Mouse (Mus musculus) forebrain, postnatal 0 days (tissue): Measurements from ENCODE around the gene Timd4. TPM values are rescaled to one million over a fixed set of nuclear protein-coding genes. Genes with fewer than 3 reads are reported as not detected.

Experiments
- ATAC-seq: fragments of 200-750 bp; cut with Nextera tagmentation; 2 replicates; pipeline ENCODE4 v1.8.0; 2017; ENCODE audit warnings: mild to moderate bottlenecking, moderate library complexity
- DNase-seq: peaks from one replicate; pipeline ENCODE4 v3.0.0-alpha.2; 2015
- H3K27ac ChIP-seq: fragments of 300-500 bp; sonication (generic); 2 replicates; pipeline ENCODE4 v1.5.1; 2014; ENCODE audit warnings: low read depth, mild to moderate bottlenecking, antibody characterized with exemption, low read length, moderate library complexity, mixed read lengths
- H3K27me3 ChIP-seq: fragments of 300-500 bp; sonication (generic); 2 replicates; pipeline ENCODE4 v1.6.1; 2014; ENCODE audit warnings: mild to moderate bottlenecking, low read length, mixed read lengths; ENCODE audit not compliant: insufficient read depth
- H3K36me3 ChIP-seq: fragments of 300-500 bp; sonication (generic); 2 replicates; pipeline ENCODE4 v1.6.1; 2014; ENCODE audit warnings: mild to moderate bottlenecking, moderate library complexity; ENCODE audit not compliant: insufficient read depth
- H3K4me1 ChIP-seq: fragments of 300-500 bp; sonication (generic); 2 replicates; pipeline ENCODE4 v1.6.1; 2014; ENCODE audit warnings: antibody characterized with exemption; ENCODE audit not compliant: insufficient read depth
- H3K4me2 ChIP-seq: fragments of 300-500 bp; sonication (generic); 2 replicates; pipeline ENCODE4 v1.6.1; 2014; ENCODE audit warnings: low read depth, mild to moderate bottlenecking, moderate library complexity
- H3K4me3 ChIP-seq: fragments of 300-500 bp; sonication (generic); 2 replicates; pipeline ENCODE4 v1.5.1; 2014; ENCODE audit warnings: low read depth, low read length, mixed read lengths
- H3K9ac ChIP-seq: fragments of 300-500 bp; sonication (generic); 2 replicates; pipeline ENCODE4 v1.6.1; 2014; ENCODE audit warnings: mild to moderate bottlenecking
- H3K9me3 ChIP-seq: fragments of 300-500 bp; sonication (generic); 2 replicates; pipeline ENCODE4 v1.6.1; 2016; ENCODE audit warnings: low read length
- CTCF ChIP-seq: sonication (generic); IDR thresholded peaks from 2 replicates; pipeline ENCODE4 v1.5.1; 2016; ENCODE audit warnings: antibody characterized with exemption, control low read depth, low read depth
- WGBS: fragments of 180-500 bp; shearing (Covaris S2); extraction: QIAGEN DNeasy Blood & Tissue Kit; methylation state at CpG from one replicate; pipeline ENCODE4 v1.1.7; 2014; 5-methylcytosine and 5-hydroxymethylcytosine counted together
- polyA plus RNA-seq: library from polyadenylated mRNA; unstranded; fragments of >200 nt; fragmentation: Nextera tagmentation; extraction: Ambion mirVana; gene quantifications from 2 replicates; pipeline ENCODE4 v1.2.1, GENCODE M21; 2015
- total RNA-seq: library from RNA; depleted of rRNA; stranded (reverse); fragments of >200 nt; gene quantifications from 2 replicates; pipeline ENCODE4 v1.2.3, GENCODE M21; 2014; rRNA removed

Timd4 gene
- 0.08 and 0.24 TPM in 2 replicates for total RNA-seq
- not detected in 2 replicates for polyA plus RNA-seq

DNA sequence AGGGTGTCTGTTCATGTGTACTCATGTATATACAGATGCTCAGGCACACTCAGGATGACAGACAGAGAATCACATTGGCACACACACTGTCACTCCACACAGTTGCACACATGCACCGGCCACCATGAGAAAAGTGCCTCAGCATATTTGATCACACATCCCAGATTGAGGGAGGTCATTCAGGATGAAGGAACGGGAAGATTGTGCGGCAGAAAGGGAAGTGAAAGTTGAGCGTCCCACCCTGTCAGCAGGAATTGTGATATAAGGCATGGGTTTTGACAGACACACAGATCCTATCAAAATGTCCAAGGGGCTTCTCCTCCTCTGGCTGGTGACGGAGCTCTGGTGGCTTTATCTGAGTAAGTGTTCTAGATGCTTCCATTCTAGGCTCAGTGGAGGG is at the start of gene Timd4:
Timd4 (plus strand) TSS at position 290 of the 400 bp plus-strand sequence.
- no peaks in the 10 kb centered on the region for H3K9me3 ChIP-seq
- no peak within 1 kb of the TSS for H3K9ac ChIP-seq
- no peak within 1 kb of the TSS for H3K4me3 ChIP-seq
- no peaks in the 10 kb centered on the region for H3K27me3 ChIP-seq
- H3K4me2 ChIP-seq: no peak within 1 kb of the TSS
- WGBS: 93% methylated on average over 5 of the region's 5 CpGs
- TF ChIP-seq CTCF: no peak
- no peak for DNase-seq
- no peak for ATAC-seq
- H3K4me1 ChIP-seq: no peaks in the 10 kb centered on the region
- no peaks in the 10 kb centered on the region for H3K36me3 ChIP-seq
- no peak within 1 kb of the TSS for H3K27ac ChIP-seq

DNA sequence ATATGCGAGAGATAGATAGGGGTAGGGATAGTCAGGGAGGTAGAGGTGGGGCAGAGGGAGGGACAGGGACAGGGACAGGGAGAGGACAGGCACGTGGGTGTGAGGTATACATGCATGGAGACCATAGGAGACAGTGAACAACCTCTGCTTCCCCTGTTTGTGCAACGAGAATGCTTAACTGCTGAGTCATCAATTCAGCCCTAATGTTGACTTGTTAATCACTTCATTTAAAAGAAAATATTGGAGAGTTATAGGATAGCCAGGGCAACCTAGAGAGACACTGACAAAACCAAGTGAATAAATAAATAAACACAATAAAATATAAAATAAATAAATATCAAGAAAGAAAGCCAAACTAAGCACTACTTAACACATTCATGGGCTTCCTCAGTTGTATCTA is 33.7 kb upstream of the Timd4 start:
- no peaks in the 10 kb centered on the region for H3K9me3 ChIP-seq
- no peaks in the 10 kb centered on the region for H3K27me3 ChIP-seq
- ATAC-seq (no peak), DNase-seq (no peak)
- no peak overlapping the region for H3K4me3 ChIP-seq
- no peaks in the 10 kb centered on the region for H3K36me3 ChIP-seq
- TF ChIP-seq CTCF: no peak
- no peak overlapping the region for H3K4me2 ChIP-seq
- H3K4me1 ChIP-seq: no peaks in the 10 kb centered on the region
- H3K9ac ChIP-seq: no peak overlapping the region
- H3K27ac ChIP-seq: no peak overlapping the region
- 70% methylated on average over 3 of the region's 3 CpGs for WGBS

- Histone ChIP-seq H3K9ac (no peak overlapping the region), H3K27ac (no peak overlapping the region), H3K4me3 (no peak overlapping the region), H3K4me1 (no peaks in the 10 kb centered on the region), H3K27me3 (no peaks in the 10 kb centered on the region), H3K9me3 (no peaks in the 10 kb centered on the region), H3K36me3 (no peaks in the 10 kb centered on the region), H3K4me2 (no peak overlapping the region)
- DNase-seq (no peak), ATAC-seq (no peak)
- no peak for TF ChIP-seq CTCF
- WGBS: 88% methylated on average over 2 of the region's 2 CpGs
Observed at GRCm38 (mm10) chr11:46779811-46780210, 30.8 kb upstream of the Timd4 start.

DNA sequence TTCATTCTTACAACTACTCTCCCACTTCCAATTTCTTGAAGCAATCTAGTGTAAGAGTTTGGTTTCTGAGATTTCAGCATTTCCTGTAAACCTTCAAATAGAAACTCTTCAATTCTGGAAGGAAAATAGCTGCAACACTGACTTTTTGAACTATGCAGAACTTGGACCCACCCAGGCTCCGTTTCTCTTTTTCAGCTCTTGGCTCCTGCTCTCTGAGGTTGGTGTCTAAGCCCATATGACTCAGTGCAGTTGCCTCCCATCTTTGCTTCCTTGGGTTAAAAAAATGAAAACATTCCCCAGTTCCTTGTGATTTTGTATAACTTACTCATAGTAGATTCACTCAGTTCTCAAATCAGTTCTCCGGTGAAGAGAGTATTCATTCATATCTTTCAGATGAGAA is 6.2 kb upstream of the Timd4 start:
- Histone ChIP-seq H3K4me3 (no peak overlapping the region), H3K9ac (no peak overlapping the region), H3K27ac (no peak overlapping the region), H3K27me3 (no peaks in the 10 kb centered on the region), H3K4me1 (no peaks in the 10 kb centered on the region), H3K4me2 (no peak overlapping the region), H3K36me3 (no peaks in the 10 kb centered on the region), H3K9me3 (no peaks in the 10 kb centered on the region)
- 91% methylated on average over 2 of the region's 2 CpGs for WGBS
- no peak for TF ChIP-seq CTCF
- ATAC-seq (no peak), DNase-seq (no peak)

DNA sequence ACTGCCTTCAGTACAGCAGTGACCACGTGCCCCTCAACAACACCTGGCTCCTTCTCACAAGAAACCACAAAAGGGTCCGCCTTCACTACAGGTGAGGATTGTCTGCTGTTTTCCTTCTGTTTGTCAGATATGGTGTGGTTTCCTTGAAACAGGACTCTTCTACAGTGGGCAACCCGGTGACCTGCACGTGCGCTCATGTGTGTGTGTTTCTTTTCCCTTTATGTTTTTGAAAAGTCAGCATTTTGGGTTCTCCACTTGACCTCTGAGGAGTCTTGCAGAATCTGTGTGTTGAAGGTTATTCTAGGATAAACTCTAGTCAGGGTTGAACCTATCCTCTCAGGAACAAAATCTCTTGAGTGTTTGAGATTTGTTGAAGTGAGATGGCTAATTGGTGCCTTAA is 7.1 kb downstream of the Timd4 start:
- no peak for TF ChIP-seq CTCF
- Histone ChIP-seq H3K4me2 (no peak overlapping the region), H3K36me3 (no peaks in the 10 kb centered on the region), H3K4me3 (no peak overlapping the region), H3K27me3 (no peaks in the 10 kb centered on the region), H3K27ac (no peak overlapping the region), H3K4me1 (no peaks in the 10 kb centered on the region), H3K9me3 (no peaks in the 10 kb centered on the region), H3K9ac (no peak overlapping the region)
- 90% methylated on average over 5 of the region's 5 CpGs for WGBS
- DNase-seq (no peak), ATAC-seq (no peak)

DNA sequence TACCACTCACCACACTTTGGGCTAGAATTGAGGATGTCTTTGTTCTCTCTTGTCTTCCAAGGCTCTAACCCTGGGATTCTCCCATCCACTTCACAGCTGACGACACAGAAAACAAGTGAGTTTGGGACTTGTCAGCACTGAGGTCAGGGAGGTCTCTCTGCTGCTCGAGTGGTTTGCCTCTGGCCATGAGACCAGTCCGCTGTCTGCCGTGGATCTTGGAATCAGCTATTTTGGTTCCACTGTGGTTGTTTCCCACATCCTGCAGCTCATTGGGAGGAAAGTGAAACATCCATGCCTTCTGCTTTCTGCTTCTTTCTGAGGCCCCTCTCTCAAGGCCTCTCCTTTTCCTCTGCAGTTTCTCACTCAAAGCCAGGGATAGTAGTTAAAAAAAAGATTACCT is 9.3 kb downstream of the Timd4 start:
- H3K4me1 ChIP-seq: no peaks in the 10 kb centered on the region
- no peak overlapping the region for H3K4me2 ChIP-seq
- H3K27ac ChIP-seq: no peak overlapping the region
- ATAC-seq (no peak), DNase-seq (no peak)
- no peak overlapping the region for H3K4me3 ChIP-seq
- 73% methylated on average over 4 of the region's 4 CpGs for WGBS
- no peak overlapping the region for H3K9ac ChIP-seq
- TF ChIP-seq CTCF: no peak
- no peaks in the 10 kb centered on the region for H3K27me3 ChIP-seq
- H3K9me3 ChIP-seq: no peaks in the 10 kb centered on the region
- H3K36me3 ChIP-seq: no peaks in the 10 kb centered on the region

DNA sequence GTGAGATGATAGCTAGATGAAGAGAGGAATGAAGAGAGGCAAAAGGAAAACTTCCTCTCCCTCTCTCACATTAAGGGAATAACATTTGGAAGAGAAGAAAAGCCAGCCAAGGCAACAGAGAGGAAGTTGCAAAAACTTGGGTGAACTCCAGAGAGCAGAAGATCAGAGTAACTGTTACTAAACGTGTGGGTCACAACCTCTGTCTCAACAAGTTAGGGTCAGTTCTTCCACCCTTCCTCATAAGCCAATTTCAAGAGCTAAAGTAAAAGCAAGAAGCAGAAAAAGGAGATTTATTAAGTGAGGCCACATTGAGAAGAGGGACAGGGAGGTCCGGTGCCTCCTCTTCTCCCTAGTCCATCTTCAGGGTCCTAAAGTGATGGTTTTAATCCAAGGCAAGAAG is 19.7 kb downstream of the Timd4 start:
- no peak for TF ChIP-seq CTCF
- H3K27me3 ChIP-seq: no peaks in the 10 kb centered on the region
- H3K4me2 ChIP-seq: no peak overlapping the region
- H3K36me3 ChIP-seq: no peaks in the 10 kb centered on the region
- no peaks in the 10 kb centered on the region for H3K9me3 ChIP-seq
- H3K27ac ChIP-seq: no peak overlapping the region
- no peak overlapping the region for H3K9ac ChIP-seq
- no peaks in the 10 kb centered on the region for H3K4me1 ChIP-seq
- 86% methylated on average over 2 of the region's 2 CpGs for WGBS
- H3K4me3 ChIP-seq: no peak overlapping the region
- DNase-seq (no peak), ATAC-seq (no peak)

GRCm38 (mm10) chr11:46835080-46835479 is 24.5 kb downstream of the Timd4 start:
- Histone ChIP-seq H3K4me1 (no peaks in the 10 kb centered on the region), H3K27ac (no peak overlapping the region), H3K4me2 (no peak overlapping the region), H3K4me3 (no peak overlapping the region), H3K9ac (no peak overlapping the region), H3K36me3 (no peaks in the 10 kb centered on the region), H3K27me3 (no peaks in the 10 kb centered on the region), H3K9me3 (no peaks in the 10 kb centered on the region)
- TF ChIP-seq CTCF: no peak
- 76% methylated on average over 1 of the region's 1 CpGs for WGBS
- ATAC-seq: no peak
- DNase-seq: no peak
